Mouse (Mus musculus) ovary, adult 18-20 months (tissue): ENCODE results near the gene Cd200.
"Not testable (repeated sequence)": the region's sequence is repeated elsewhere in the genome, so short reads cannot be mapped to it uniquely, and the experiment has no call there.

Experiments
- DNase-seq: peaks from one replicate; pipeline ENCODE4 v3.0.0; 2022; ENCODE audit warnings: low spot score, mixed read lengths

The Cd200 gene

DNA sequence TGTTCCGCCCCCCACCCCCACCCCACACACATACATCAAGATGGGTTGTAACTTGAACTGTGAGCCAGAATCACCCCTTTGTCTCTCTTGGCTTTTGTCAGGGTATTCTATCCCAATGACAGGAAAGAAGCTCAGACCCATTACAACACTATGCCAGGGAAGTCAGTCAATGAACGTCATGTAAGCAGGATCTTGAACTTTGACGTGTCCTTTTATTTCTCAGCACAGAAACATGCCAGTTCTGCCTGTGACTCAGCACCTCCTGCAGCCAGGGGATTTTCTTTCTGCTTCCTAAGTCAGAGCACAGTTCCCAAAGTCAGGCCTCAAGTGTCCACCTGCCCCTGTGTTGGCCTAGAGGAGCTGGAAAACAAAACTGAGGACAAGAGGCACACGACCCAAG is 31.5 kb downstream of the Cd200 start:
- DNase-seq = no peak

DNA sequence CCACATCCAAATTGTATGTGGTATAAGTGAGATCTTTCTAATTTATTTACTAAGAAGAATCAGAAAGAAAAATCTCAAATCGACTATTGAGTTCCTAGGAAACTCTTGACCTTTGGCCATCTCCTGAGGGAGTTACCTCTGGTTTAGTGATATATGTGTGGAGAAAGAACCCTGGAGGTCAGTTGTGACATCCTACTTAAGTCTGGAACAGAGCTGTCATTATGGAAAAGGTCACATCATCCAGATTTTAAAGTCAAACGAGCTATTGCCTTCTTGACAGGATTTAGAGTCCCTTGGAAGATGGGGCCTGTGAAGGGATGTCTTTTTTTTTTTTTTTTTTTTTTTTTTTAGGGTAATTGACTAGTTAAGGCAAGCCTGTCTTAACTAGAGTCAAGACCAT is 32.0 kb downstream of the Cd200 start:
- no peak for DNase-seq

DNA sequence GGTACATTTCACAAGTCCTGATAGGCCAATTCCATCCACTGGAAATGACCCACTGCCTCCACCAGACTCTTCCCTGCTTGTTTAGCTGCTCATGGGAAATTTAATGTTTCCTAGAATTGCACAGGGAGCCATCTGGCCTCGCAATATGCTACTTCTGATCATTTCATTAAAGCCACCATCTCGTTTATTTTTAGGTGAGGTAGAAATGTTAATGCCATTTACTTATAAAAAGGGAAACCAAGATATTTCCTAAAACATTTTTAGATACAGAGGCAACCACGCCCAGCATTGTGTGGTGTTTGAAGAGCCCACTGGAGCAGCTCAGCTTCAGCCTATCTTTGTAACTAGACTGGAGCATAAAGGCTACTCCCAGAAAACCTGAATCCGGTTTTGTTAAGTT is 32.6 kb downstream of the Cd200 start:
- no peak for DNase-seq

DNA sequence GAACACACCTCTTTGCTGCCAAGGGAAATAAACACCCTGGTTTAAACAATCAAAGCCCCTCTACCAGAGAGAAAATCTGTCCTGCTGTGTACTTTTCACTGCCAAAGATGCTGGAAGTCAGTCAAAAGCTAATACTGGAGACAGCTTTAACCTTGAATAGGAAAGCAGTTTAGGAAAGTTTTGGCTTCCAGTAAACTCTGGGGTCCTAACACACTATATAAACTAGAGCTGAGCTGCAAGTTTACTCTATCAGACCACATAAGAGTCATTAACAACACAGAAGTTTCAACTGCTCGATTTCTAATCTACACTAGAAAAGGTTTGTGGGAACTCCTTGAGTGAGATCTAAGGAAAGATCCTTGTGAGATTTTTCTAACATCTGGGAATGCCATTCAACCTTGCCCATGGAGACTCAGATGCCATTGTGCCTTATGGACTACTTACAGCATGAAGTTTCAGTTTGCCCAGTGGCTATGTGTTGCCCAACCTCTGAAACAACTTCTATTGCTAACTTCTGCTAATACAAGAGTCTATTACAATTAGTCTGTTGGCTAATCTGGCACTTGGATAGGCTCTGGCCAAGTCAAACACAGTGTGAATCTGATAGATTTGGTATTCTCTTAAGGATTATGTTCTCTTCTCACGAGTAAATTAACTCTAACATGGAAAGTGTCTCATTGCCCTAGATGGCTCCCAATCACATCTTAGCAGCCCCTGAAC is 33.2 kb downstream of the Cd200 start:
- DNase-seq = no peak

DNA sequence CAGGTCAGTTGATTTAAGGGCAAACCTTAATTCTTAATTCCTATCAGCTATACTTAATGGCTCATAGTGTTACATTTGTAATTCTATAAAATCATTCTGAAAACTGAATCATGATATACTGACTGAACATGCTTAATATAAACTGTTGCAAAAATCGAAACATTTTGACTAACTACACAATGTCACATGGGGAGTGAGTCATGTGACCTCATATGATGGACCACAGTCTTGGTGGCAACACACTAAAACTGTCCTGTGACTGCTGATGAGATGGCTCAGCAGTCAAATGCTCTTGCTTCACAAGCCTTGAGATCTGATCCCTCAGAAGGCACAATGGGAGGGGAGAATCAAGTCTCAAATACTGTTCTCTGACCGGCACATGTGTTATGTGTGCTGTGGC is 34.8 kb downstream of the Cd200 start:
- DNase-seq = no peak

DNA sequence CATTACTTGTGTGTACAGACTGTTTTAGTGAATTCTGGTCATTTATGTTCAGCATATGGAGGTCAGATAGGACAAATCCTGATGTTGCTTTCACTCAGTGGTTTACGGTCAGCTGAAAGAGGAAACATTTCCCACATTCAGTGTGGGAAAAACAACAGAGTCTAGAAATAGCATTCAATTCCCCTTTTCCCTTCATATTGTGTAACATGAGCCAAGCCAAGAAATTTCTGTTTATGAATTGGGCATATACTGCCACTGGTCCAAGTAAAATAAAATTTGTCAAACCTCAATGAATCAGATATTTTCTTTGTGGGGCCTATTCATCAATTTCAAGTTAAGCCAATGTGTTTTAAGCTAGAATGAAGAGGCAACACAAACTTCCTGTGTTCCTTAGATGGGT is 37.8 kb downstream of the Cd200 start:
- DNase-seq = no peak

DNA sequence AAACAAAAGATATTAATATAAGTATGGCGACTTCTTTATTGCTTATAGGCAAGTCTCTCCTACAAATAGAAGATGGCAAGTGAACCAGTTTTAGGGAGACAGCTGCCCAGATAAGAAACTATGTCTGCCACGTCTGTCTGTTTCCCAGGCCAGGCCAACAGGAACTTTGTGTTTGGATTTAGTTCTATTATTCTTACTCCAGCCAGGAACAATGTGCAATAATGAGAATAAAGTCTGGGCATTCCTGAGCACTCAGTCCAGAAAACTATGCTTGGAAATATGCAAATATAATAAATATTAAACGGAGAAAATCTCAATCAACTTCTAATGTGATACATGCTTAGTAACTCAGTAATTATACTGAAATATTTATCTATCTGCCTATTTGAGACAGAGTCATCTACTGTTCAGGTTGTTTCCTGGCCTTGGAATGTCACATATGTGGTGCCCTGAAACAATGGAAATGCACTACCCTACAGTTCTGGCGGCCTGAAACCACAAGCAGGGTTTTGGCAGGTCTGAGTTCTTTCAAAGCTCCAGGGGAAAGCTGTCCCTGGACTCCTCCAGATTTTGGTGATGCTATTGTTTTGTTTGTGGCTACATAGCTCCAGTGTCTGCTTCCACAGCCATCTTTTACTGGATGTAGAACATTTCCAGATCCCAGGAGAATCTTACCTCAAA is 39.4 kb downstream of the Cd200 start:
- DNase-seq = no peak

DNA sequence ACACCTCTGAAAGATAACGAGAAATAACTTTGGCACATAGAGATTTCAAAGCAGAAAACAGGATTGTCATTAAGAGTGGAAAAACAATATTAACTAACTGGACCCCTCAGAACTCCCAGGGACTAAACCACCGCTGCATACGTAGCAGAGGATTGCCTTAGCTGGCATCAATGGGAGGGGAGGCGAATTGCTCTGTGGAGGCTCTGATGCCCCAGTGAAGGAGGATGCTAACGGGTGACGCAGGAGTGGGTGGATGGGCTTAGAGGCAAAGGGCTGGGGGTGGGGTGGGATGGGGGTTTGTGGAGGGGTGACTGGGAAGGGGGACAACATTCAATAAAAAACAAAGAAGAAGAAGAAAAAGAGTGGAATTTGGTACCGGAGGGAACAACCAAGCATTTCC is 42.7 kb downstream of the Cd200 start:
- DNase-seq = no peak

DNA sequence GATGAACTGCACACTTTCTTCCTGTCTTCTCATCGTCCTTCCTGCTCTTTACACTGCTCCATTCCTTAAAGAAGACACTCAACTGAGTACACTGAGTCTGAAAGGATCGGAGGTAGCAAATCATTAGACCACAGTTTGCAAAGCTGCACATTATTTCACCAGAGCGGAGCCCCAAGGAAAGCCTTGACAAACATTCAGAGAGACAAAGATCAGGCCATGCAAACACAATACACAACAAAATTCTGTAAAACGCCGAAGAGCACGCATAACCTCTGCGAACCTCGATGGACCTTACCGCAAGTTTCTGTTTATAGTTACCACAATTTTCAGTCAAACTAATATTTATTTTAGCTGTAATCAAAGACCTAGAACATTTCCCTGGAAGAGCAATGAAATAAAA is 43.5 kb downstream of the Cd200 start:
- DNase-seq = no peak

DNA sequence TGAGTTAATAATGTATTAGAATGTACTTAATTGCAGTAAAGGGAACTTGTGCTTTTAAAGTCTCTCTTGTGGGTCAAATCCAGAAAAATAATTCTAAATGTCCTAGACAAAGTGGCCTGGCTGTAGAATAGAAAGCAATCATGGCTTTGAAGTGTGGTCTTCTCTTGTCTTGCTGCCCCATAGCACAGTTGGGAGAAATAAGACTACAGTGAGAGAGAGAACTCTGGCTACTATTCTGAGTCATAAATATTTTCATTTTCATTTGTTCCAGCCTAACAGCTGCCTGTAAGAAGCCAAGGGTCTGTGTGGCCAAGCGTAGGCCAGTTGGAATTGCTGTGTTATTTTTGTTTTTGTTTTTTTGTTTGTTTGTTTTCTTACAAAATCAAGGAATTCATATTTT is 44.2 kb downstream of the Cd200 start:
- DNase-seq = no peak

DNA sequence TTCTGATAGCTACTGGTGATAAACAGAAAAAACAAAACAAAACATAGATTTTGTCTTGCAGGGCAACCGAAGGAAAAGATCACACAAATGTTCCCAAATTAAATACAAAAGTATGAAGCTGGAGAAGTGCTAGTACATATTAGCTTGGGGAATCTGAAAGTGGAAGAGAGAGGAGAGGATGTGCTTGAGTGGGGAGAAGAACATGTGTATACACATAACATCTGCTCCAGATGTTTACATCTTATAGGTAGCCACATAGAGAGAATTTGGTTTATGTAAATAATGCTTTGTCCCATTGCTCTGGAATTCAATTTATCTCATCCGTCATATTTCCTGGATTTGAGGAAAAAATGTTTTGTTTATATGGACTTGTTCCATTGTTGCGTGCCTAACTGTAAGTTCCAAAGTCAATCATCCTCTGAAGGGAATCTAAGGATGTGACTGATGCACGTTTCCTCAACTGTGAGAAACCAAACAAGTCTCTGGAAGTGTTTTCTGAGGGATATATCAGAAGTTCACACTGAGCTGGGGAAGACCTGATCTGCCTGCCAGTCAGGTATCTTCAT is 45.3 kb downstream of the Cd200 start:
- DNase-seq = no peak

DNA sequence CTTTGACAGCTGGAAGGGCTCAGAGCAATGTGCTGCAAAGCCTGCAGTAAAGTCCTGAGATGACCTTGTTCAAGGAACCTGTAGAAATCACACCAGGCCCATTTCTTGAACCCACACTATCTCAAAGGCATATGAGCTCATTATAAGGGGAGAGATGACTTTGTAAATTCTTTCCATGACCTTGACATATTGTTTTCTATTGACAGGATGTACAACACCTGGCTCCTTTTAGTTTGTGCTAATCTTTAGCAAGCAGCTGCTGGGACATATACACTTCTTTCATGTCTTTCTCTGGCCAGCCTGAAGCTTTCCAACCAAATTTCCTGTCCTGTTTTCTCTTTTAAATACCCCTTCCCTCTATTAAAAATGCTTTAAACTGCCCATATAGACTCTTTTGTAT is 47.4 kb downstream of the Cd200 start:
- DNase-seq = no peak

DNA sequence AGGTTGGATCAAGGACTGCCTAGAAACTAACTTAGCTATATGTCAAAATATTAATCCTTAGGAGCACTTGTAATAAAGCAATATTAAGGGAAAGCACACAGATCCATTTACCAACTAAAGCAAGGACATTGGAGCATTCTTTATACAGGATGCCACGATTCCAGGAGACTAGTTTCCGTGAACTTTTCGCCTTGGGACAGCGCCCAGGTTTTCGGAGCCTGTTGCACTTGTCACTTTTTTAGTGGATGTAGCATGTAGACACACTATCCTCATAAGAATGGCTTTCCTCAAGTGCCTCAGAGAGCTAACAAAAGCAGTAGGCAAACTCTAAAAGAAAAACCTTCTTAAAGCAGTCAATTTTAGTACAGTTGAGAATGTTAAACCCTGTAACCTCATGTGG is 50.4 kb downstream of the Cd200 start:
- DNase-seq = not testable (repeated sequence)

DNA sequence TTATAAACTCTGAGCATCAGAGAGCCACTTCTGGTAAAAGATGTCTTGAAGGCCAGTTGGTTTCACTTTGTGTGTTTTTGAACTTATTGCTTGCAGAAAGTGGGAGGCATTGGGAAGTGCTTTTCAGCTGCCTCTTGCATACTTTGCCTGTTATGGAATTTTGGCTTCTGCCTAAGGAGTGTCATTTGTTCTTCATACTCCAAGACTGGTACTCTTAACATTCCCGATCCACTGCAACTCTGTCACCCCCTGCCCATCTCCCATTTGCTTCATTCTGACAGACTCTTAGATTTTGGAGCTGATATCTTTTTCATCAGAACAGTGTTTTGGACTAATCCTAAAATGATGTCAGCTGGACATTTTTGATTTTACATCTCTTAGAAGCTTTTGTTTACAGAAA is 51.7 kb downstream of the Cd200 start:
- DNase-seq = no peak

DNA sequence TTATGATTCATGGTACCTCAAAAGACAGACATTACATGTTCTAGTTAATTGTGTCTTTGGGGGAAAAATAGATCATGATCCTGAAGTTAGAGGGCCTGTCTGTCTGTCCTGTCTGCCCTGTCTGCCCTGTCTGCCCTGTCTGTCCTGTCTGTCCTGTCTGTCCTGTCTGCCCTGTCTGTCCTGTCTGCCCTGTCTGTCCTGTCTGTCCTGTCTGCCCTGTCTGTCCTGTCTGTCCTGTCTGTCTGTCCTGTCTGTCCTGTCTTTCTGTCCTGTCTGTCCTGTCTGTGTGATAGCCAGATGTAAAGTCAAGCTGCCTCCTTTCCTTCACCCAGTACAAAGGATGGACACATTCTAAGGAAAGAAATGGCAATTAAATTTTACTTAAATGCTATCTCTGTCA is 56.0 kb downstream of the Cd200 start:
- no peak for DNase-seq

DNA sequence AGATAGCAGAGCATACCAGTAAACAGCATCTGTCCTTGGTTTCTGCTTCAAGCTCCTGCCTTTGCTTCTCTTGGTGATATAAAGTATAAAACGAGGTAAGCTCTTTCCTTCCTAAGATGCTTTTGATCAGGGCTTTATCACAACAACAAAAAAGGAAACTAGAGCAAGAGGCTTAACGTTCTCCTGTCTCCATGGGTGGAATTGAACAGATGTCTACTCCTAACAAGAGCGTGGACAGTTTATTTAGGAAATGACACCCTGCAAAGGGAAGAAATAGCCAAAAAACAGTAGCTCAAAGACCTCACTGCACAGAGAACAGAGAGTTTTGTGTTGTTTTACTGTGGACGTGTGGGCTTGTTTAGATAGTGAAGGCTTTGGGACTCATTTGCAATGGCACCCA is 58.1 kb downstream of the Cd200 start:
- DNase-seq = no peak

DNA sequence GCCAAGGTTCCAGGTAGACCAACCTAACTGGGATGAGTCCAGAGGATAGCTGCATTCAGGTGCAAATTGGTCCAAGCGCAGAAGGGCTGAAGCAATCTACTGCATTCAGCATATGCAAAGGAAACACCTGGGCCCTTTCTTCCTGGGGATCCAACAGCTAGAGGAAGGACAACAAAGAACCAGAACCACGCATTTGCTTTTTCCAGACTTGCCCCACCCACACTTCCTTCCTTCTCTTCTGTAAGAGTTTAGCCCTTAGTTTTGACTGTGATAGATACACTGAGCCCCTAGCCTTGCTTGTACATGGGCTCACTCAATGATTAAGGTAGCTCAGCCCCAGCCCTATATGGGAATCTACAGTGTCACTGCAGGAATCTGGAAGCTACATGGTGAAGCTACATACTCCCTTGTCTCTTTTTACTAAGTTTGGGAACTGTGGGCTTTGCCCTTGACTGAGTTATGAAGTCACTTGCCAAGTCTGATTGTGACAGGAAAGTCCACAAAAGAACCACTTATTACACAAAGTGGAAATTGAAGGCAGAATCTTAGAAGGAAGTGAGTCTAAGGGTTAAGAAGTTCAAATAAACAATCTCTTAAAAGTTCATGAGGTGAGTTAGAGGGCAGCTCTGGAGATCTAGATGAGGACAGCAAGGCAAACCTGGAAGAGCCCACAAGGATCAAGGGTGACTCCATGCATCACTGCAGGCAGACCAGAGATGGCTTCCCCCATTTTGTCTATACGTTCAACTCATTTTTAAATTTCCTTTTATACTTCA is 59.1 kb downstream of the Cd200 start:
- no peak for DNase-seq

DNA sequence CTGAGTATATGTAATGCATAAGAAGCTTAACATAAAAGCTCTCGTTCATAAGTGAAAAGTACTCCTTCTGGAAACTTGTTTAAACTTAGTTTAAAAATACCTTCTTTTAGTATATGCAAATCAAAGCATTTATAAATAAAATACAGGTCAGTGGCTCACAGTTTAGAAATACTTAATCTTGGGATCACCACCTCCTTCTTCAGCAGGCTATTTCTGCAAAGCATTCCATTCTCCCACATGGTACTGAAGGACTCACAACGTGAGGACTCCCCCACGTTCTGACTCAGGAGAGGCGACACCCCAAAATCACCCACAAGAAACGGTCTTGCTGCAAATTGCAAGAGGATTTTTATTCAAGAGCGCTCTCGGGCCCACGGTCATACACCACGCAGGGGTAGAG is 60.6 kb downstream of the Cd200 start:
- not testable (repeated sequence) for DNase-seq

DNA sequence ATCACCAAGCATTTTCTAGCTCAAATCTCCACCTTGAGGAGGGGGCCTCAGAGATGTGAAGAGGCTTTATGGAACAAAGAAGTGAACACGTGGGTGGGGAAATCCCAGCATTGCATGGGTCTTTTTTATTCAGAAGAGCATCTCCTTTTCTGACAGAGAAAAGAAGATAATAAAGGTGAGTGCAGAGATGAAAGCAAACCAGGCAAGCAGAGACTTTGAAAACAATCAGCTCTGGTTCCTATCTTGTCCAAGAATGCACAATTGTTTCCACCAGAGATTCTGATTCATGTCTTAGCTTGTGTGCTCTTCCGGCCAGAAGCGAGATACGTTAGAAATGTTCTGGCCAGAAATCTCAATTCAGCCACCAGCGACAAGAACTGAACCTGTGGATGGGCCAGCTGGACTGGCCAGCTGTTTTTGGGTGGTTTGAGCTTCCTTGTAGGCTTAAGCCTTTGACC is 61.9 kb downstream of the Cd200 start:
- no peak for DNase-seq

DNA sequence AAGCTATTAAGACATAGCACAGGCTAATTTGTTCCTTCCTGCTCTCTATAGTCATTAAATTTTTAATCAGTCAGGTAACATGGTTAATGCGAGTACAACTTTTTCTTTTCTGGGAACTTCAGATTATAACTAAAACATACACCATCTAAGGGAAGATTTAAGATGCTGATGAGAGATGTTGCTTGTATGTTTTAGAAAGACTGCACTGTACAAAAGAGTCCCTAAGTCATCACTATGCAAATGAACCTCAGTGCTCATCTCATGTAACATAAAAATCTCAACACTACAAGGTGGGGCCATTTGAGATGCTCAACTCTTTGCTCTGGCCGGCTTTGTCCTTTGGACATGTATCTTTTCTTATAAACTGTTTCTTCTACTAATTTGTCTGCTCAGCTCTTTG is 62.5 kb downstream of the Cd200 start:
- no peak for DNase-seq

DNA sequence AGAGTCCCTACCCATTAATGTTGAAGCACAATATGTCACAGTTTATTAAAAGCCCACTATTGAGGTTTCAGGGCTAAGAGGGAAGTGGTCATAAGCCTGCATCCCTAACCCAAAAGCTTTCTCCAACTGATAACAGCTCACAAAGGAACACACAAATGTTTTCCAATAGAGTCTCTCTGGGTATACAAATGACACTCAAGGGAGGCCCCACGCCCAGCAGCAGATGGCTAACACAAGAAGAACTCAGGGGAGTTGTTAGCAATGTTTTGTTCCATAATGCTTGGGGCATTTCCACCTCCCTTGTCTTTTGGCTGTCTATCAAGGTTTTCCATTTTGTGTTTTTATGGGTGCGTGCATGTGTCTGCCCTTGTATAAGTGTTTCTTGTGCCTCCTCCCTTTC is 64.0 kb downstream of the Cd200 start:
- no peak for DNase-seq

DNA sequence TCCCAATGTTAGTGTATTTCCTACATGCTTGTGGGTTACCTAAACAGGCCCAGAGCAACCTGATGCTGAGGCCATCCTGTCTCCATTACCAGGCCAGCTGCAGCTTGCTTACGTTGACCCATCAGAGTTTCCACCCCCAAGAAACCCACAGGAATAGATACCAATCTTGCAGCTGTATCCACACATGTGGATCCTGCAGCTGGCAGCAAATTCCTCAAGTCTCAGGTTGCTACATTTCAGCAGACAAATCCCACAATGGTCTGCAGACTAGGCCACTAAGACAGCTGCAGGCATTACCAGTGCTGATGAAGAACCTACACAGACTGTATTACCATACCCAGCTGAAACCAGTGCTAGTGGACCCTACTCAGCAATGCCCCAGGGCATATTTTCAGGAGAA is 72.4 kb downstream of the Cd200 start:
- DNase-seq = no peak

DNA sequence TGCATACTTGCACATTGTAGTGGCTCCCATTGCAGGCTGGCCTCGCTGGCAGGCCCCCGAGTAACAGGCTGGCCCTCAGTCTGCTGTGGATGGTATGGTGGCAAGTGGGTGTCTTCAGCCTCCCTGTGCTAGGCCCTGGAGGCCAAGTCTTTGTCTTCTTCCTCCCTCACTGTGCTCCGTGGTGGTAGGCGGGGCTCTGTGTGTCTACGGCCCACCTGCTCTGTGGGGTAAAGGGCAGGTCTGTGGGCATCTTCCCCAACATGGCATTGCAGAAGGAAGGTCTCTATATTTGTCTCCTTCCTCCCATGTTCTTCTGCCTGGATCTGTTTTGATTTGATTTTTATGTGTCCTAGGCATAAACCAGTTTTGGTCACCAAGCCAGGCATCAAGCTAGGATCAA is 74.0 kb downstream of the Cd200 start:
- no peak for DNase-seq
